Mouse (Mus musculus): ENCODE results near the gene Lsg1. TPM values are rescaled to one million over a fixed set of nuclear protein-coding genes. Genes with fewer than 3 reads are reported as not detected.

Gene Lsg1
- polyA plus RNA-seq, 1 experiment from 2014 or later, result 44.3 TPM

- H3K36me3 ChIP-seq (replicated peaks; ENCODE audit: control insufficient read depth, insufficient read depth), result no peaks in the 10 kb centered on the region
- no peak overlapping the region for H3K27ac ChIP-seq
- ATAC-seq (ENCODE audit: low FRiP score) (no peak), DNase-seq (ENCODE audit: low spot score) (no peak)
- 31% methylated on average over 18 of the region's 18 CpGs for WGBS
- peaks cover 25% of the 10 kb centered on the region for H3K4me1 ChIP-seq (replicated peaks; ENCODE audit: control insufficient read depth, insufficient read depth, low read length)
- H3K9ac ChIP-seq, result 0 out of 2 replicates have a peak overlapping the region, but pooled peaks have one; percentile 6
- peak overlapping the region; percentile 71 for H3K4me3 ChIP-seq (replicated peaks; ENCODE audit: low read length)
- no peaks in the 10 kb centered on the region for H3K9me3 ChIP-seq (ENCODE audit: control insufficient read depth, low read length)
- peak overlapping the region; percentile 97 for H3K4me2 ChIP-seq (replicated peaks)
- H3K27me3 ChIP-seq (ENCODE audit: control insufficient read depth, insufficient read depth, low read length), result peaks cover 13% of the 10 kb centered on the region
Measured at GRCm38 (mm10) chr16:30602684-30603530, 15.5 kb upstream of the Lsg1 start.

- Histone ChIP-seq H3K27me3 (ENCODE audit: control insufficient read depth, insufficient read depth, low read length) (peaks cover 13% of the 10 kb centered on the region), H3K36me3 (replicated peaks; ENCODE audit: control insufficient read depth, insufficient read depth) (no peaks in the 10 kb centered on the region), H3K4me1 (replicated peaks; ENCODE audit: control insufficient read depth, insufficient read depth, low read length) (peaks cover 25% of the 10 kb centered on the region), H3K9ac (peak overlapping the region; percentile 75; the same call in 1 of the 2 replicates), H3K9me3 (ENCODE audit: control insufficient read depth, low read length) (no peaks in the 10 kb centered on the region), H3K27ac (no peak overlapping the region), H3K4me3 (replicated peaks; ENCODE audit: low read length) (peak overlapping the region; percentile 71), H3K4me2 (replicated peaks) (peak overlapping the region; percentile 97)
- WGBS, result 35% methylated on average over 7 of the region's 7 CpGs
- ATAC-seq (ENCODE audit: low FRiP score) (no peak), DNase-seq (ENCODE audit: low spot score) (no peak)
Measured at GRCm38 (mm10) chr16:30601946-30602345, 14.6 kb upstream of the Lsg1 start.

- WGBS, result 5% methylated on average over 42 of the region's 42 CpGs
- Histone ChIP-seq H3K9me3 (ENCODE audit: control insufficient read depth, low read length) (no peaks in the 10 kb centered on the region), H3K27me3 (ENCODE audit: control insufficient read depth, insufficient read depth, low read length) (peaks cover 13% of the 10 kb centered on the region), H3K4me3 (replicated peaks; ENCODE audit: low read length) (peak overlapping the region; percentile 71), H3K4me2 (replicated peaks) (peak overlapping the region; percentile 97), H3K9ac (peak overlapping the region; percentile 75), H3K36me3 (replicated peaks; ENCODE audit: control insufficient read depth, insufficient read depth) (no peaks in the 10 kb centered on the region), H3K27ac (peak overlapping the region; percentile 74; the same call in 1 of the 2 replicates), H3K4me1 (replicated peaks; ENCODE audit: control insufficient read depth, insufficient read depth, low read length) (peaks cover 25% of the 10 kb centered on the region)
- ATAC-seq (ENCODE audit: low FRiP score) (peak; percentile 3; the same call in 1 of the 2 replicates), DNase-seq (ENCODE audit: low spot score) (peak; percentile 54)
Measured at GRCm38 (mm10) chr16:30601046-30601832, 13.8 kb upstream of the Lsg1 start.

- no peaks in the 10 kb centered on the region for H3K9me3 ChIP-seq (ENCODE audit: control insufficient read depth, low read length)
- peak overlapping the region; percentile 75 for H3K9ac ChIP-seq
- H3K4me1 ChIP-seq (replicated peaks; ENCODE audit: control insufficient read depth, insufficient read depth, low read length), result peaks cover 25% of the 10 kb centered on the region
- H3K4me2 ChIP-seq (replicated peaks), result peak overlapping the region; percentile 97
- DNase-seq (ENCODE audit: low spot score), result peak; percentile 33
- peak overlapping the region; percentile 74; the same call in 1 of the 2 replicates for H3K27ac ChIP-seq
- no peaks in the 10 kb centered on the region for H3K36me3 ChIP-seq (replicated peaks; ENCODE audit: control insufficient read depth, insufficient read depth)
- H3K4me3 ChIP-seq (replicated peaks; ENCODE audit: low read length), result peak overlapping the region; percentile 71
- under 1% methylated on average over 53 of the region's 53 CpGs for WGBS
- peaks cover 13% of the 10 kb centered on the region for H3K27me3 ChIP-seq (ENCODE audit: control insufficient read depth, insufficient read depth, low read length)
- peak; percentile 19 for ATAC-seq (ENCODE audit: low FRiP score)
Measured at GRCm38 (mm10) chr16:30600431-30601045, 13.1 kb upstream of the Lsg1 start.

GRCm38 (mm10) chr16:30599491-30600268 lies 12.3 kb upstream of the Lsg1 start, which contains the start of gene Fam43a:
Fam43a (plus strand) TSS chr16:30599723.
- H3K27me3 ChIP-seq (ENCODE audit: control insufficient read depth, insufficient read depth, low read length), result peaks cover 13% of the 10 kb centered on the region
- under 1% methylated on average over 63 of the region's 63 CpGs for WGBS
- no peaks in the 10 kb centered on the region for H3K36me3 ChIP-seq (replicated peaks; ENCODE audit: control insufficient read depth, insufficient read depth)
- peak within 1 kb of the TSS; percentile 74; the same call in 1 of the 2 replicates for H3K27ac ChIP-seq
- peak within 1 kb of the TSS; percentile 75 for H3K9ac ChIP-seq
- peaks cover 17% of the 10 kb centered on the region for H3K4me1 ChIP-seq (replicated peaks; ENCODE audit: control insufficient read depth, insufficient read depth, low read length)
- peak; percentile 73 for ATAC-seq (ENCODE audit: low FRiP score)
- H3K9me3 ChIP-seq (ENCODE audit: control insufficient read depth, low read length), result no peaks in the 10 kb centered on the region
- peak within 1 kb of the TSS; percentile 71 for H3K4me3 ChIP-seq (replicated peaks; ENCODE audit: low read length)
- peak within 1 kb of the TSS; percentile 97 for H3K4me2 ChIP-seq (replicated peaks)
- DNase-seq (ENCODE audit: low spot score), result peak; percentile 80

GRCm38 (mm10) chr16:30596959-30597681 lies 9.7 kb upstream of the Lsg1 start:
- peak; percentile 51 for ATAC-seq (ENCODE audit: low FRiP score)
- Histone ChIP-seq H3K27me3 (ENCODE audit: control insufficient read depth, insufficient read depth, low read length) (peaks cover 13% of the 10 kb centered on the region), H3K4me3 (replicated peaks; ENCODE audit: low read length) (0 out of 2 replicates have a peak overlapping the region, but pooled peaks have one; percentile 2), H3K9ac (peak overlapping the region; percentile 14; the same call in 1 of the 2 replicates), H3K4me2 (replicated peaks) (peak overlapping the region; percentile 36), H3K36me3 (replicated peaks; ENCODE audit: control insufficient read depth, insufficient read depth) (no peaks in the 10 kb centered on the region), H3K9me3 (ENCODE audit: control insufficient read depth, low read length) (no peaks in the 10 kb centered on the region), H3K4me1 (replicated peaks; ENCODE audit: control insufficient read depth, insufficient read depth, low read length) (peaks cover 14% of the 10 kb centered on the region), H3K27ac (no peak overlapping the region)
- 9% methylated on average over 16 of the region's 16 CpGs for WGBS
- DNase-seq (ENCODE audit: low spot score), result peak; percentile 98

GRCm38 (mm10) chr16:30595835-30596557 lies 8.6 kb upstream of the Lsg1 start:
- H3K9ac ChIP-seq, result no peak overlapping the region
- peaks cover 4% of the 10 kb centered on the region for H3K4me1 ChIP-seq (replicated peaks; ENCODE audit: control insufficient read depth, insufficient read depth, low read length)
- DNase-seq (ENCODE audit: low spot score) (peak; percentile 30), ATAC-seq (ENCODE audit: low FRiP score) (no peak)
- H3K27me3 ChIP-seq (ENCODE audit: control insufficient read depth, insufficient read depth, low read length), result peaks cover 7% of the 10 kb centered on the region; the same call in 1 of the 2 replicates
- H3K4me3 ChIP-seq (replicated peaks; ENCODE audit: low read length), result no peak overlapping the region
- no peak overlapping the region for H3K4me2 ChIP-seq (replicated peaks)
- no peaks in the 10 kb centered on the region for H3K9me3 ChIP-seq (ENCODE audit: control insufficient read depth, low read length)
- no peak overlapping the region for H3K27ac ChIP-seq
- WGBS, result 56% methylated on average over 14 of the region's 14 CpGs
- H3K36me3 ChIP-seq (replicated peaks; ENCODE audit: control insufficient read depth, insufficient read depth), result no peaks in the 10 kb centered on the region
